Mouse (Mus musculus): ENCODE measurements around the gene Nat10. TPM values are rescaled to one million over a fixed set of nuclear protein-coding genes. Genes with fewer than 3 reads are reported as not detected.

Gene Nat10
- polyA plus RNA-seq, 1 experiment from 2014 or later: 23.9 TPM

DNA sequence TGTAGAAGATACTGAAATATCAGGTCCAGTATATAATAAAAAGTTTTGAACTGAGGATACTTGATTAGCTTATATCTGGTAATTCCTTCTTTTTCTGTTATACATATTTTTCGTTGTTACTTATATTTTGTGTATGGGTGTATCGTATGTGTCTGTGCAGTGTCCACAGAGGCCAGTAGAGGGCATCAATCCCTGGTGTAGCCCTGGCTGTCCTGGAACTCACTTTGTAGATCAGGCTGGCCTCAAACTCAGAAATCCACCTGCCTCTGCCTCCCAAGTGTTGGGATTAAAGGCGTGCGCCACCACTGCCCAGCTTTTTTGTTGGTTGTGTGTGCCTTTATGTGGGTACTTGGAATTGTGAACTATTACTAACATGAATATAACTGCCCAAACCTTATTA lies 23.6 kb upstream of the Nat10 start:
- no peak overlapping the region for H3K27ac ChIP-seq
- H3K4me3 ChIP-seq: no peak overlapping the region
- H3K9ac ChIP-seq: no peak overlapping the region
- H3K9me3 ChIP-seq: no peaks in the 10 kb centered on the region
- ATAC-seq (ENCODE audit: low FRiP score, low read depth): no peak
- no peak overlapping the region for H3K4me2 ChIP-seq (replicated peaks)
- 87% methylated on average over 4 of the region's 4 CpGs for WGBS
- peaks cover 25% of the 10 kb centered on the region for H3K36me3 ChIP-seq
- no peaks in the 10 kb centered on the region for H3K4me1 ChIP-seq
- no peaks in the 10 kb centered on the region for H3K27me3 ChIP-seq (replicated peaks)

DNA sequence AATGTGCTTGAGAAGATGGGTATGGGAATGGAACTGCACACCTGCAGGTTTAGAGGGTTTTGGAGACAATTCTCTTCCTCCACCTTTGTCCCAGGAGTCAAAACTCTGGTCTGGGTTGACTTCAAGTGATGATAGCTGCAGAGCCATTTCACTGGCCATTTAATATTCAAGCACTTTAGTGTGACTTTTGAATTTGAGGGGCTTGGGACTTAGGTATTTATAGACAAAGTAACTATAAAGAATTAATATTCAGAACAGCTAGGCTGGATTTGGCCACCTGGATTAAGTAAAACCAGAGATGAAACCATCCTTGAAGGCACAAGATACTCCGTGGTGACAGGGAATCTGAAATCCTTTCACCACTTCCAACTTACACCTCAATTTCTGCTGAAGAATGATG lies 1.4 kb upstream of the Nat10 start:
- no peaks in the 10 kb centered on the region for H3K27me3 ChIP-seq (replicated peaks)
- no peak overlapping the region for H3K27ac ChIP-seq
- ATAC-seq (ENCODE audit: low FRiP score, low read depth): no peak
- H3K9ac ChIP-seq: no peak overlapping the region
- no peaks in the 10 kb centered on the region for H3K9me3 ChIP-seq
- peaks cover 23% of the 10 kb centered on the region for H3K36me3 ChIP-seq
- 0 out of 2 replicates have a peak overlapping the region, but pooled peaks have one; percentile 91 for H3K4me2 ChIP-seq (replicated peaks)
- H3K4me3 ChIP-seq: no peak overlapping the region
- WGBS: 55% methylated on average over 1 of the region's 1 CpGs
- peaks cover 21% of the 10 kb centered on the region for H3K4me1 ChIP-seq

DNA sequence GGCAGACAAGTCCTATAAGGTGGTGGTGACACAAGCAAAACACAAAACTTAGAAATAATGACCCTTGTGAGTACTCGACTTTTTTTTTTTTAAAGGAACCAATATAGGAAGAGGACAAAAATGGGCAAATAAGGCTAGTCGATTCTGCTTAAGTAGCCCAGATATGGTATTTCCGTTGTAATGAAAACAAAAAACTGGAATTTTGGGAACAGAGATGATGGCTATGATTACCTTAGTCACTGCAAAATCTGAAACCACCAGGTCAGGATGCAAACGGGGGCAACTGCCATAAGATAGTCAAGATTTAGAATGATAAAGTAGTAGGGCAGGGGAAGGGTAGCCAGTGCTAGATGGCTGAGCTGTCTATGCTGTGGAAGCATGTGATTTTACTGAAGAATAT lies 923 bp upstream of the Nat10 start:
- 41% methylated on average over 4 of the region's 4 CpGs for WGBS
- H3K9me3 ChIP-seq: no peaks in the 10 kb centered on the region
- H3K4me1 ChIP-seq: peaks cover 21% of the 10 kb centered on the region
- no peak overlapping the region for H3K9ac ChIP-seq
- peaks cover 21% of the 10 kb centered on the region for H3K36me3 ChIP-seq
- no peaks in the 10 kb centered on the region for H3K27me3 ChIP-seq (replicated peaks)
- no peak overlapping the region for H3K27ac ChIP-seq
- no peak for ATAC-seq (ENCODE audit: low FRiP score, low read depth)
- peak overlapping the region; percentile 91 for H3K4me2 ChIP-seq (replicated peaks)
- H3K4me3 ChIP-seq: 0 out of 2 replicates have a peak overlapping the region, but pooled peaks have one; percentile 70

DNA sequence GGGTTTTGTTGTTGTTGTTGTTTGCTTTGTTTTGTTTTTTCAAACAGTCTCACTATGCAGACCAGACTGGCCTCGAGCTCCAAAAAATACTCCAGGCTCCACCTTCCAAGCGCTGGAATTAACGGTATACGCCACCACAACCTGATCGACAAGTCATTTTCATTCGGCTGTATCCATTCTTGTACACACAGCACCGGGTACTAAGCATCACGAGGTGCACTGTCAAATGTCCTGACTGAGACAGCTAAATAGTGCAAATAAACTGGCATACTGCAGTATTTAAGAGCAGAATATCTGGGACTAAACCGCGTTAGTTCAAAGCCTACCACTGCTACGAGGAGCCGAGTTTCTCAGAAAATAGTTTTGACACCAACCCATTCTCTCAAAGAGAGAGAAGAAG lies 649 bp downstream of the Nat10 start:
- peaks cover 21% of the 10 kb centered on the region for H3K4me1 ChIP-seq
- H3K4me2 ChIP-seq (replicated peaks): peak overlapping the region; percentile 91
- WGBS: under 1% methylated on average over 12 of the region's 12 CpGs
- no peaks in the 10 kb centered on the region for H3K27me3 ChIP-seq (replicated peaks)
- H3K9ac ChIP-seq: peak overlapping the region; percentile 70
- H3K9me3 ChIP-seq: no peaks in the 10 kb centered on the region
- H3K36me3 ChIP-seq: peaks cover 13% of the 10 kb centered on the region; the same call in 1 of the 2 replicates
- H3K4me3 ChIP-seq: peak overlapping the region; percentile 70
- ATAC-seq (ENCODE audit: low FRiP score, low read depth): peak; percentile 17; the same call in 1 of the 2 replicates
- no peak overlapping the region for H3K27ac ChIP-seq

DNA sequence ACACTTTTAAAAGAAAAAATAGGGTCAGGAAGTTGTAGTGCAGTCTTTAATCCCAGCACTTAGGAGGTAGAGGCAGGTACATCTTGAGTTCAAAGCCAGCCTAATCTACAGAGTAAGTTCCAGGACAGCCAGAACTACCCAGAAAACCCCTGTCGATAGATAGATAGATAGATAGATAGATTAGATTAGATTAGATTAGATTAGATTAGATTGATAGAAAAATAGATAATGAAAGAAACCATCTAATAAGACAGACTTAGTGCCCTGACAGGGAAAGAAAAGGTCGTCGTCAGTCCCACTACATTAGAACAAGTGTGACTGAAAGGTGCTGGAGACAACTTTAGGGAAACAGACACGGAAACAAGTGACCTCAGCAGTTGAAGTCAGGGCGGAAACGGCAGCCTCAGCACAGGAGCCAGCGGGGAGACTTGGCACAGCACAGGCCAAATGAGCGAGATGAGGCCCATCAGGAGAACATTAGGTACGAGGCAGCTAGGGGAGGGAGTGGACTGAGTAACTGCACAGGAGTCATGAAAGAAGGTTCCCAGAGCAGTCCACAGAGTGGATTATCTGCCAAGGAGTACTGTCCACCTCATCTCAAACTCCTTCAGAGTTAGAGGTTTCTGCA lies 5.5 kb downstream of the Nat10 start:
- Histone ChIP-seq H3K27ac (no peak overlapping the region), H3K4me3 (no peak overlapping the region), H3K9me3 (no peaks in the 10 kb centered on the region), H3K27me3 (replicated peaks) (no peaks in the 10 kb centered on the region), H3K36me3 (peaks cover 47% of the 10 kb centered on the region), H3K4me1 (peaks cover 10% of the 10 kb centered on the region; the same call in 1 of the 2 replicates), H3K9ac (no peak overlapping the region), H3K4me2 (replicated peaks) (no peak overlapping the region)
- no peak for ATAC-seq (ENCODE audit: low FRiP score, low read depth)
- WGBS: 90% methylated on average over 9 of the region's 9 CpGs

DNA sequence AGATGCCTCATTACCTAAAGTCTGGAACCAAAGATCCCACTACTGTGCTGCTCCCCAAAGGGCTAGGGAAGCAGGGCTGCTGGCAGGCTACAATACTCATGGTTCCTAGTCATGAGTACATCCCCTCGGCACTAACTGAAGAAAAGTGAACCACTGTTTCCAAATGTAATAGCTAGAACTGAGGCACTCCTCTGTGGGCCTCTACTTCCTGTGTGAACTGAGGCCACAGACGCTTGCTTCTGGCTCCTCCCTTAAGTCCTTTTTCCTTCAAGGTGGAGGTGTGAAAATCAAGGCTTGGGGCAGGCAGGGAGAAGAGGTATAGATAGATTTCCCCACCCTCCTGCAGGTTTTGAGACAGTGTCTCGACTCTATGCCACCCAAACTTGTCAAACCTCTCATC lies 6.5 kb downstream of the Nat10 start:
- WGBS: 94% methylated on average over 3 of the region's 3 CpGs
- no peak overlapping the region for H3K4me2 ChIP-seq (replicated peaks)
- no peaks in the 10 kb centered on the region for H3K27me3 ChIP-seq (replicated peaks)
- no peak overlapping the region for H3K27ac ChIP-seq
- ATAC-seq (ENCODE audit: low FRiP score, low read depth): no peak
- H3K4me3 ChIP-seq: no peak overlapping the region
- no peak overlapping the region for H3K9ac ChIP-seq
- no peaks in the 10 kb centered on the region for H3K9me3 ChIP-seq
- H3K36me3 ChIP-seq: peaks cover 56% of the 10 kb centered on the region
- 0 out of 2 replicates have a peak, but pooled peaks cover 2% of the 10 kb centered on the region for H3K4me1 ChIP-seq

DNA sequence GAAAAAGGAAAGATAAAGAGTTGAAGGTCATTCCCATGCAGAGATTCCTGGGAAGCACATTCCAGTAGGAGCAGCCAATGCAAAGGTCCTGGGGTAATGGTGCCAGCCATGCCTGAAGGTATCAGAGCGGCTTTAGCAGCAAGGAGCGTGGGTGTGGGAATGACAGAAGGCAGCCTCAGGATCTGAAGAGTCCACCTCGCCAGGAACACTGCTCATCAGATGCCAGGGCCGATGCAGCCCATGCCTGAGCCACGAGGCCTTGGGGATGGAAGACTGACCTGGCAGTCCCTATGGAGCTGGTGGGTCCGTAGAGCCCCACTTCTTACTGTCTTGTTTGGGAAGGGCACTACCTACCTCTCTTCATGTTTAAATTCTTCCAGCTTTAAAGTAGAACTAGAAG lies 9.3 kb downstream of the Nat10 start:
- Histone ChIP-seq H3K4me2 (replicated peaks) (no peak overlapping the region), H3K9me3 (no peaks in the 10 kb centered on the region), H3K4me1 (no peaks in the 10 kb centered on the region), H3K4me3 (no peak overlapping the region), H3K36me3 (peaks cover 80% of the 10 kb centered on the region), H3K9ac (no peak overlapping the region), H3K27ac (no peak overlapping the region), H3K27me3 (replicated peaks) (no peaks in the 10 kb centered on the region)
- no peak for ATAC-seq (ENCODE audit: low FRiP score, low read depth)
- 93% methylated on average over 6 of the region's 6 CpGs for WGBS

DNA sequence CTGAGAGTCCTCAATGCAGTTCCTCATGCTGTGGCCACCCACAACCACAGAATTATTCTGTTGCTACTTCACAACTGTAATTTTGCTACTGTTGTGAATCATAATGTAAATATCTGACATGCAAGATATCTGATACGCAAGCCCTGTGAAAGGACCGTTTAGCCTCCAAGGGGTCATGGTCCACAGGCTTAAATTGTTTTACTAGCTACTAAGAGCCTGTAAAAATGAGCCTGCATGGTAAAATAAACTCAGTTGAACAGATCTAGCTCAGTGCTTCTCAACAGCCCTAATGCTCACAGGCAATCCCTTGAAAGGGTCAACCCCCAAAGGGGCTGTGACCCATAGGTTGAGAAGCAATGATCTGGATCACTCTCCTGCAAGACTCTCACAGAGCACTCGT lies 12.0 kb downstream of the Nat10 start:
- Histone ChIP-seq H3K27me3 (replicated peaks) (no peaks in the 10 kb centered on the region), H3K4me1 (no peaks in the 10 kb centered on the region), H3K9me3 (no peaks in the 10 kb centered on the region), H3K36me3 (peaks cover 69% of the 10 kb centered on the region), H3K4me3 (no peak overlapping the region), H3K9ac (no peak overlapping the region), H3K27ac (no peak overlapping the region), H3K4me2 (replicated peaks) (no peak overlapping the region)
- no peak for ATAC-seq (ENCODE audit: low FRiP score, low read depth)
- WGBS: 88% methylated on average over 3 of the region's 3 CpGs

DNA sequence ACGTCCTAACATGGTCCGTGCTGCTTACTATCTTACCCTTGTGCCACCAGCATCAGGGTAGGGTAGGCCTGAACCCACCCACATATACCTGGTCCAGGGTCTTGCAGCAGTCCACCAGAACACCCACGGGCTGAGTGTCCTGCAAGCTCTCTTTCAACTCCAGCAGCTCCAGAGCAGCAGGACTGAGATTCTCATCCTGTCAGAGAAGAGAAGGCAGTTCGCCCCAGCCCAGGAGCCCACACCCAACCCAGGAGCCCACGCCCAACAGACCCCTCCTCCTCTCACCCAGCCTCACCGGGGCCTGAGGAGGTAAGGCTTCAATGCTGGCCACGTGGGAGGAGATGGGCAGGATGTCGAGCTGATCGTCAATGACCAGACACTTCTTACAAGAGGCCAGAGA lies 13.2 kb downstream of the Nat10 start:
- Histone ChIP-seq H3K9ac (no peak overlapping the region), H3K4me3 (no peak overlapping the region), H3K27ac (no peak overlapping the region), H3K4me1 (no peaks in the 10 kb centered on the region), H3K27me3 (replicated peaks) (no peaks in the 10 kb centered on the region), H3K4me2 (replicated peaks) (no peak overlapping the region), H3K9me3 (no peaks in the 10 kb centered on the region), H3K36me3 (peaks cover 63% of the 10 kb centered on the region)
- WGBS: 93% methylated on average over 9 of the region's 9 CpGs
- no peak for ATAC-seq (ENCODE audit: low FRiP score, low read depth)

DNA sequence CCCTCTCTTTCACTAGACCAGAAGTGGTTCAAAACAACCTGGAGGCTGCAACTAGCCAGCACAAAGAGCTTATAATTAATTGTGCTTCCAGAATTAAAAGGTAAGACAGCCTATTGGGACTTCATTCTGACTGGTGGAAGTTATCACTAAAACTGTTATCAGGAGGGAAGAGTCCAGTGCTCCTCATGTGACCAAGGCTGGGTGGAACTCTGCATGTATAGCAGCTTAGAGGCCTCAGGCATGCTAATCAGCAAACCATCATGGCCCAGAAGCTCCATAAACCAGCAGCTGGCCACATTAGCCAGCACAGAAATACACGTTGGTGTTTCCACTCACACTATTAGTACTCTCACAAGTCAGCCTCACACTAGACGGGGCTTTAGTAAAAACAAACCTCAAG lies 14.3 kb downstream of the Nat10 start:
- Histone ChIP-seq H3K9ac (no peak overlapping the region), H3K9me3 (no peaks in the 10 kb centered on the region), H3K4me3 (no peak overlapping the region), H3K27ac (no peak overlapping the region), H3K4me1 (no peaks in the 10 kb centered on the region), H3K36me3 (peaks cover 62% of the 10 kb centered on the region), H3K27me3 (replicated peaks) (no peaks in the 10 kb centered on the region), H3K4me2 (replicated peaks) (no peak overlapping the region)
- 88% methylated on average over 2 of the region's 2 CpGs for WGBS
- no peak for ATAC-seq (ENCODE audit: low FRiP score, low read depth)

DNA sequence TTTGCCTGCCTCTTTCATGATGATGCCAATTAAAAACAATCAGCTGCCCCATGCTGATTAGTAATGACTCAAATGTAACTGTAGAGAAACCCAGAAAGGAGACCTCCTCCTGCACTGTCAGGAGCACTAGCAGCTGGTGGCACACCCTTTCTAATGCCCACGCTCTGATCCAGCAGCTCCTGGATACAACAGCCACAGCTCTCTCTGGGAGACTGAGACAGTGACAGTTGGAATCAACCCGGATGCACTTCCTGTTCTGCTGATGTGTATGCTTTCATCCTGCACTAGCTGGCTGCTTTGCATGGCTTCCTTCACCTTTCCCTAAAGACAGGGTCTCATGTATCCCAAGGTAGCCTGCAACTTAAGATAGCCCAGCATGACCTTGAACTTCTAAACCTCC lies 15.0 kb downstream of the Nat10 start:
- no peak overlapping the region for H3K27ac ChIP-seq
- 93% methylated on average over 2 of the region's 2 CpGs for WGBS
- H3K9me3 ChIP-seq: no peaks in the 10 kb centered on the region
- no peak overlapping the region for H3K4me3 ChIP-seq
- H3K4me1 ChIP-seq: no peaks in the 10 kb centered on the region
- no peak overlapping the region for H3K4me2 ChIP-seq (replicated peaks)
- no peak for ATAC-seq (ENCODE audit: low FRiP score, low read depth)
- H3K9ac ChIP-seq: no peak overlapping the region
- H3K27me3 ChIP-seq (replicated peaks): no peaks in the 10 kb centered on the region
- H3K36me3 ChIP-seq: peaks cover 56% of the 10 kb centered on the region

DNA sequence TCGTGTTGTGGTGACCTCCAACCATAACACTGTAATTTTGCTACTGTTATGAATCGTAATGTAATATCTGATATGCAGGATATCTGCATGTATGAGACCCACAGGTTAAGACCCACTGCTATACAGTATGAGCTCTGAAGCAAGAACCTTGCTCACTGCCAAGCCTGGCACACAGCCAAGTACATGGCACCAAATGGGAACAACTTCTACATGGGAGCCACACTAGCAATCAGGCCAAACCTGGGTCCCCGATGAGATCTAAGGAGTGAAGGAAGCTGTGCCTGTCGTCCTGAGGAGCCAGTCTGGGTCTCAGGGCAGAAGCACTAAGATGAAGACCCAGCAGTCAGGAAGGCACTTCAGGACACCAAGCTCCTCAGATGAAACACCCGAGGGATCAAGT lies 15.6 kb downstream of the Nat10 start:
- H3K4me1 ChIP-seq: no peaks in the 10 kb centered on the region
- peaks cover 50% of the 10 kb centered on the region for H3K36me3 ChIP-seq
- ATAC-seq (ENCODE audit: low FRiP score, low read depth): no peak
- H3K27ac ChIP-seq: no peak overlapping the region
- no peak overlapping the region for H3K9ac ChIP-seq
- H3K27me3 ChIP-seq (replicated peaks): no peaks in the 10 kb centered on the region
- H3K4me2 ChIP-seq (replicated peaks): no peak overlapping the region
- WGBS: 91% methylated on average over 5 of the region's 5 CpGs
- H3K9me3 ChIP-seq: no peaks in the 10 kb centered on the region
- no peak overlapping the region for H3K4me3 ChIP-seq

DNA sequence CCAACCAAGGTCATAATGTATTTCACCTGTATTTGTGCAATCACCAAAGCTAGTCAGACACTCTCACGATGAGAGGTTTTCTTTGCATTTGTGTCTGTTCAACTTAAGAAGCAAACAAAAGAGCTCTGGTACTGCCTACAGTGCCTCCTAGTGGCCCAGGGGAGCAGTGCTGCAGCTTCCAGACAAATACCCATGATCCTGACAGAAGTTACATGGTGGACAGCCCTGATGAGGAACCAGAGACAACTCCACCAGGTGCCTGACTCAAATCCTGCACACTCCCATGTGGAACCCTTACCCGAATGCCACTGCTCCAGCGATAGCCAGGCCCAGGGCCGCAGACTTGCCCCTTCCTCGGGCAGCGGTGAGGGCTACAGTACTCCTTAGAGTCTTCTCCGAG lies 17.1 kb downstream of the Nat10 start:
- H3K27me3 ChIP-seq (replicated peaks): no peaks in the 10 kb centered on the region
- H3K4me2 ChIP-seq (replicated peaks): no peak overlapping the region
- no peak overlapping the region for H3K27ac ChIP-seq
- no peak for ATAC-seq (ENCODE audit: low FRiP score, low read depth)
- WGBS: 84% methylated on average over 7 of the region's 7 CpGs
- H3K36me3 ChIP-seq: peaks cover 45% of the 10 kb centered on the region
- no peak overlapping the region for H3K4me3 ChIP-seq
- no peak overlapping the region for H3K9ac ChIP-seq
- H3K4me1 ChIP-seq: no peaks in the 10 kb centered on the region
- no peaks in the 10 kb centered on the region for H3K9me3 ChIP-seq

Measured in neural tube, embryonic 12.5 days (tissue).